Comparison of ENCODE assay signal across 17 mouse cellular contexts in genomic region chr1:168179691-168180090, GRCm38 (mm10).
DNase-seq lines count a peak whose midpoint lies in the region; ATAC-seq and TF ChIP-seq lines count a peak whose summit lies in the region.
"Had no signal": no experiment of that assay in that cellular context is flagged by ENCODE, and none has a peak within 500 bp of the region (broad histone marks: within the 10 kb centered on the region; RNA-seq: fewer than 3 reads in every experiment).

No protein-coding gene starts in this region.

- 83% methylated on average over 11 of the region's 11 CpGs for WGBS in heart, embryonic 16.5 days
- 73% methylated on average over 11 of the region's 11 CpGs for WGBS in lung, embryonic 14.5 days
- 68% methylated on average over 11 of the region's 11 CpGs for WGBS in stomach, postnatal 0 days
- WGBS in midbrain, embryonic 16.5 days: 78% methylated on average over 11 of the region's 11 CpGs

- ATAC-seq in heart, embryonic 16.5 days (replicated peaks; ENCODE audit: extremely low read depth, insufficient read depth, low FRiP score): no peak
- no peak for ATAC-seq in lung, embryonic 14.5 days (ENCODE audit: insufficient read depth)
- ATAC-seq in stomach, postnatal 0 days (ENCODE audit: low FRiP score, low TSS enrichment): no peak
- ATAC-seq in midbrain, embryonic 16.5 days: no peak
- ATAC-seq: midbrain, embryonic 15.5 days had no signal

- no peak for TF ChIP-seq EP300 in stomach, postnatal 0 days (optimal IDR thresholded peaks at IDR 0.05)

- H3K4me3 ChIP-seq in heart, embryonic 16.5 days (ENCODE audit: low read length): no peak overlapping the region
- no peak overlapping the region for H3K4me3 ChIP-seq in lung, embryonic 14.5 days (ENCODE audit: low read depth, low read length)
- no peak overlapping the region for H3K4me3 ChIP-seq in stomach, postnatal 0 days (ENCODE audit: low read depth, low read length)
- H3K4me3 ChIP-seq in midbrain, embryonic 16.5 days (ENCODE audit: low read depth, low read length): no peak overlapping the region
- H3K4me3 ChIP-seq: embryonic facial prominence, embryonic 13.5 days; forebrain, embryonic 10.5 days; hindbrain, embryonic 10.5 days; midbrain, embryonic 15.5 days had no signal

- peaks cover 34% of the 10 kb centered on the region for H3K4me1 ChIP-seq in heart, embryonic 16.5 days (ENCODE audit: control insufficient read depth, insufficient read depth, low read length)
- H3K4me1 ChIP-seq in lung, embryonic 14.5 days (ENCODE audit: insufficient read depth): peaks cover 21% of the 10 kb centered on the region; the same call in 1 of the 2 replicates
- no peaks in the 10 kb centered on the region for H3K4me1 ChIP-seq in stomach, postnatal 0 days (replicated peaks; ENCODE audit: control insufficient read depth, insufficient read depth)
- no peaks in the 10 kb centered on the region for H3K4me1 ChIP-seq in midbrain, embryonic 16.5 days (ENCODE audit: control insufficient read depth, insufficient read depth, low read length)
- H3K4me1 ChIP-seq: forebrain, embryonic 10.5 days; hindbrain, embryonic 10.5 days; midbrain, embryonic 15.5 days had no signal

- no peak overlapping the region for H3K4me2 ChIP-seq in heart, embryonic 16.5 days (ENCODE audit: low read depth, low read length)
- no peak overlapping the region for H3K4me2 ChIP-seq in lung, embryonic 14.5 days
- H3K4me2 ChIP-seq in stomach, postnatal 0 days (replicated peaks; ENCODE audit: low read depth): no peak overlapping the region
- H3K4me2 ChIP-seq in midbrain, embryonic 16.5 days (ENCODE audit: low read length): no peak overlapping the region
- H3K4me2 ChIP-seq: embryonic facial prominence, embryonic 13.5 days; midbrain, embryonic 15.5 days had no signal

- TF ChIP-seq CTCF in lung, embryonic 14.5 days (IDR thresholded peaks at IDR 0.05; ENCODE audit: low read depth): no peak
- TF ChIP-seq CTCF in stomach, postnatal 0 days (IDR thresholded peaks at IDR 0.05; ENCODE audit: low read depth): no peak

- no peaks in the 10 kb centered on the region for H3K9me3 ChIP-seq in heart, embryonic 16.5 days (replicated peaks; ENCODE audit: control insufficient read depth, low read length)
- no peaks in the 10 kb centered on the region for H3K9me3 ChIP-seq in lung, embryonic 14.5 days (ENCODE audit: low read depth, low read length)
- H3K9me3 ChIP-seq in stomach, postnatal 0 days (ENCODE audit: control insufficient read depth, low read length): no peaks in the 10 kb centered on the region
- no peaks in the 10 kb centered on the region for H3K9me3 ChIP-seq in midbrain, embryonic 16.5 days (replicated peaks; ENCODE audit: control insufficient read depth, low read length, poor library complexity, severe bottlenecking)
- H3K9me3 ChIP-seq: embryonic facial prominence, embryonic 13.5 days; forebrain, embryonic 10.5 days; hindbrain, embryonic 10.5 days; midbrain, embryonic 15.5 days had no signal

- H3K9ac ChIP-seq in heart, embryonic 16.5 days (ENCODE audit: low read length): no peak overlapping the region
- no peak overlapping the region for H3K9ac ChIP-seq in lung, embryonic 14.5 days
- H3K9ac ChIP-seq in stomach, postnatal 0 days (ENCODE audit: low read length): no peak overlapping the region
- no peak overlapping the region for H3K9ac ChIP-seq in midbrain, embryonic 16.5 days (ENCODE audit: low read depth, low read length)
- H3K9ac ChIP-seq: embryonic facial prominence, embryonic 13.5 days; liver, embryonic 14.5 days; midbrain, embryonic 15.5 days had no signal

- peak overlapping the region; percentile 80 for H3K27ac ChIP-seq in heart, embryonic 16.5 days (ENCODE audit: low read length)
- H3K27ac ChIP-seq in lung, embryonic 14.5 days (ENCODE audit: low read depth): peak overlapping the region; percentile 62
- peak overlapping the region; percentile 69 for H3K27ac ChIP-seq in stomach, postnatal 0 days (replicated peaks)
- no peak overlapping the region for H3K27ac ChIP-seq in midbrain, embryonic 16.5 days (ENCODE audit: low read length)
- H3K27ac ChIP-seq: embryonic facial prominence, embryonic 13.5 days; forebrain, embryonic 10.5 days; hindbrain, embryonic 10.5 days; liver, embryonic 14.5 days; midbrain, embryonic 15.5 days had no signal

- H3K36me3 ChIP-seq in heart, embryonic 16.5 days (ENCODE audit: control insufficient read depth, insufficient read depth): peaks cover 24% of the 10 kb centered on the region
- H3K36me3 ChIP-seq in lung, embryonic 14.5 days (ENCODE audit: insufficient read depth): peaks cover 41% of the 10 kb centered on the region
- H3K36me3 ChIP-seq in stomach, postnatal 0 days (ENCODE audit: control insufficient read depth, insufficient read depth, low read length): peaks cover 13% of the 10 kb centered on the region
- H3K36me3 ChIP-seq in midbrain, embryonic 16.5 days (ENCODE audit: control insufficient read depth, insufficient read depth, low read length): peaks cover 8% of the 10 kb centered on the region; the same call in 1 of the 2 replicates

- no peaks in the 10 kb centered on the region for H3K27me3 ChIP-seq in heart, embryonic 16.5 days (ENCODE audit: control insufficient read depth, insufficient read depth, low read length)
- H3K27me3 ChIP-seq in lung, embryonic 14.5 days (ENCODE audit: insufficient read depth, low read length): no peaks in the 10 kb centered on the region
- no peaks in the 10 kb centered on the region for H3K27me3 ChIP-seq in stomach, postnatal 0 days (ENCODE audit: control insufficient read depth, insufficient read depth, low read length)
- no peaks in the 10 kb centered on the region for H3K27me3 ChIP-seq in midbrain, embryonic 16.5 days (ENCODE audit: control insufficient read depth, insufficient read depth, low read depth, low read length)
- H3K27me3 ChIP-seq: embryonic facial prominence, embryonic 13.5 days; midbrain, embryonic 15.5 days had no signal

- peak; percentile 14 for DNase-seq in cerebellum, adult 11-12 months
- no peak for DNase-seq in cerebellum, adult 11 months
- DNase-seq in heart, adult 8-10 months (ENCODE audit: low spot score): no peak
- no peak for DNase-seq in lung, embryonic 14.5 days
- no peak for DNase-seq in lung, adult 18-20 months
- no peak for DNase-seq in stomach, postnatal 0 days (ENCODE audit: low spot score)
- DNase-seq: adrenal gland, postnatal 36 days; gastrocnemius, postnatal 36 days; kidney, postnatal 14 days; right cerebral cortex, postnatal 14 days had no signal
